Mouse (Mus musculus): ENCODE data around the gene Kcnb1.

DNA sequence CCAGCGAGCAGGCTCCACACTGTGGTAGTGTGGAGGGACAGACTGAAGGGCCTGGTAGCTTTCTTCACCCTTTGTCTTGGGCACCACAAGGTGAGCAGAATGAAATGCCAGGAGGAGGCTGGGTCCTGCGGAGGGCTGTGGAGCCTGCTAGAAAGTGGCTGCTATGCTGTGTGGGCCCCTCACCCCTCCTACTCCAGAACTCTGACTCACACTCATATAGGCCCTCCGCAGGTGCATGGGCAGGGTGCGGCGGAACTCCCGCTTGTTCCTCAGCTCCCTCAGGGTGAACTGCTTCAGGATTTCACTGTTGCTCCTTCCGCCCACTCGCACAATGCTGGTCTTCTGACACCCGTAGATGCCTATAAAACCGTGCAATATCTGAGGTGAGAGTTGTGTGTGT is 141.7 kb downstream of the Kcnb1 start:
- TF ChIP-seq POLR2A (IDR thresholded peaks at IDR 0.05; ENCODE audit: insufficient read depth, low read length) (no peak), CTCF (IDR thresholded peaks at IDR 0.05; ENCODE audit: low read depth, low read length) (no peak)

Data from ES-Bruce4 (cell line).